Mouse (Mus musculus): ENCODE measurements around the gene Astl. TPM values are rescaled to one million over a fixed set of nuclear protein-coding genes. Genes with fewer than 3 reads are reported as not detected.
A peak's percentile ranks its signal among the peaks of the same experiment; 100 is the strongest.

Astl gene
- polyA plus RNA-seq, 1 experiment from 2014 or later = not detected

DNA sequence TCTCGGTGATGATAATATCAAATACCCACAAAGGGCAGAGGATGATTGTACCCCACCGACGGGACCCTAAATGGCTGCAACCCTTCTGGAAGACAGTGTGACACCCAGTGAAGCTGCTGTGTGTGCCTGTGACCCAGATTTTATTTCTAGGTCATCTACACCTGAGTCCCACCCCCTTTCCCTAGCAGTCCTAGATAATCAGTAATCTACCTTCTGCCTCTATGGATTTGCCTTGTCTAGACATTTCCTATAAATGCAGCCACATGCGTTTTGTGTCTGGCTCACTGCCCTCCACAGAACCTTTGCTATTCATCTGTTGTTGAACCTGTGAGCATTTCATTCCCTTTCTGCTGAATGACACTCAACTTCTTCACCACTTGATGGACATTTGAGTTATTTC, 15.4 kb downstream of the Astl start:
- TF ChIP-seq EP300 (IDR thresholded peaks at IDR 0.05) = no peak
- TF ChIP-seq CTCF (IDR thresholded peaks at IDR 0.05) = no peak
- Histone ChIP-seq H3K27me3 (replicated peaks; ENCODE audit: insufficient read depth, low read length) (no peaks in the 10 kb centered on the region), H3K9me3 (ENCODE audit: low read length) (no peaks in the 10 kb centered on the region), H3K4me2 (replicated peaks; ENCODE audit: low read depth, low read length) (no peak overlapping the region), H3K27ac (ENCODE audit: low read length) (no peak overlapping the region), H3K36me3 (ENCODE audit: insufficient read depth, low read length) (no peaks in the 10 kb centered on the region), H3K9ac (replicated peaks; ENCODE audit: low read depth) (no peak overlapping the region), H3K4me3 (ENCODE audit: low read depth, low read length) (no peak overlapping the region), H3K4me1 (ENCODE audit: insufficient read depth, low read depth, low read length) (no peaks in the 10 kb centered on the region)
- 84% methylated on average over 4 of the region's 4 CpGs for WGBS
- no peak for ATAC-seq
- DNase-seq (ENCODE audit: low spot score) = no peak

DNA sequence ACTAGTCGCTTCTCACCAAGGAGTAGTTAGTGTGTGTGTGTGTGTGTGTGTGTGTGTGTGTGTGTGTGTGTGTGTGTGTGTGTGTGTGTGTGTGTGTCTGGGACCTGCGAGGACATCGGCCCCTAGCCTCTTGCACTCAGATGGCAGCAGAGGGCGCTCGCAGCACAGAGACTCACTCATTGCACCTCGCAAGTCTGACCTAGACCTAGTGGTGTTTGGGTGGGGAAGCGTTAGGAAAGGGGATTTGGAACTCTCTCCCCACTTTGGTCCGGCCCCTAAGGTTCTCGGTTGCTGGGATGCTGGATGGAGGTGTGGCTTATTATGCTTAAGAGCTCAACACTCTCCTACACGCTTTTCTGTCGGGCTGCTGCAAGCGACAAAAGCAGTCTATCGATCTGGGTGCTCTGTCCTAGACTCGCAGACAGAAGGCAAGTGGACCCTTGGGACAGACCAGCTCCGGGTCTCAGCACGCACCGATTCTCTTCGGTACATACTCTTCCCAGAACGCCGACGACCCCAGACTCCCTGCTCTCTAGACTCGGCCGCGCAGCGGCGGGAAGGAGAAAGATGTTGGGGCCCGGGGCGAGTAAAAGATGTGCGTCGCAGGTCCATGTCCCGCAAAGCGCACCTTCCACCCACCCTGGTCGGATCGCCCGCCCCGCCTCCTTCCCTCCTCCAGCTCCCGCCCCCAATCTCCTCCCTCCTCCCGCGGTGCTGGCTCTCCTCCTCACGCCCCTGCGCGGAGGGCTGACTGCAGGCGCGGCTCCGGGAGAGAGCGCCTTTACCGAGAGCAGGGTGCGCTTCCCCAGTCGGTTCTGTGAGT, 24.2 kb downstream of the Astl start, which contains the start of gene Adra2b:
Adra2b (plus strand) TSS at position 750 of the 823 bp plus-strand sequence.
- 1% methylated on average over 35 of the region's 49 CpGs for whole genome bisulfite sequencing
- H3K9me3 ChIP-seq (ENCODE audit: low read length) = no peaks in the 10 kb centered on the region
- peak; percentile 80 for DNase-seq (ENCODE audit: low spot score)
- H3K4me3 ChIP-seq (ENCODE audit: low read depth, low read length) = peak within 1 kb of the TSS; percentile 37
- ATAC-seq = peak; percentile 82
- H3K4me1 ChIP-seq (ENCODE audit: insufficient read depth, low read depth, low read length) = peaks cover 4% of the 10 kb centered on the region; the same call in 1 of the 2 replicates
- H3K4me2 ChIP-seq (replicated peaks; ENCODE audit: low read depth, low read length) = peak within 1 kb of the TSS; percentile 57
- no peak within 1 kb of the TSS for H3K27ac ChIP-seq (ENCODE audit: low read length)
- no peaks in the 10 kb centered on the region for H3K36me3 ChIP-seq (ENCODE audit: insufficient read depth, low read length)
- H3K27me3 ChIP-seq (replicated peaks; ENCODE audit: insufficient read depth, low read length) = peaks cover 46% of the 10 kb centered on the region
- peak within 1 kb of the TSS; percentile 16; the same call in 1 of the 2 replicates for H3K9ac ChIP-seq (replicated peaks; ENCODE audit: low read depth)
- no peak for TF ChIP-seq EP300 (IDR thresholded peaks at IDR 0.05)
- TF ChIP-seq CTCF (IDR thresholded peaks at IDR 0.05) = peak; percentile 86

- DNase-seq (ENCODE audit: low spot score) = no peak
- 0 out of 2 replicates have a peak, but pooled peaks have one; percentile 7 for ATAC-seq
- H3K27ac ChIP-seq (ENCODE audit: low read length) = no peak overlapping the region
- H3K27me3 ChIP-seq (replicated peaks; ENCODE audit: insufficient read depth, low read length) = peaks cover 48% of the 10 kb centered on the region
- H3K36me3 ChIP-seq (ENCODE audit: insufficient read depth, low read length) = no peaks in the 10 kb centered on the region
- H3K4me1 ChIP-seq (ENCODE audit: insufficient read depth, low read depth, low read length) = peaks cover 4% of the 10 kb centered on the region; the same call in 1 of the 2 replicates
- peak overlapping the region; percentile 37 for H3K4me3 ChIP-seq (ENCODE audit: low read depth, low read length)
- WGBS = under 1% methylated on average over 21 of the region's 28 CpGs
- H3K9ac ChIP-seq (replicated peaks; ENCODE audit: low read depth) = no peak overlapping the region
- peak overlapping the region; percentile 57 for H3K4me2 ChIP-seq (replicated peaks; ENCODE audit: low read depth, low read length)
- no peaks in the 10 kb centered on the region for H3K9me3 ChIP-seq (ENCODE audit: low read length)
- TF ChIP-seq EP300 (IDR thresholded peaks at IDR 0.05) (no peak), CTCF (IDR thresholded peaks at IDR 0.05) (no peak)
Measured at GRCm38 (mm10) chr2:127363282-127363652, 24.8 kb downstream of the Astl start.

GRCm38 (mm10) chr2:127363696-127364095, 25.3 kb downstream of the Astl start:
- Histone ChIP-seq H3K9ac (replicated peaks; ENCODE audit: low read depth) (no peak overlapping the region), H3K4me1 (ENCODE audit: insufficient read depth, low read depth, low read length) (peaks cover 4% of the 10 kb centered on the region; the same call in 1 of the 2 replicates), H3K27ac (ENCODE audit: low read length) (no peak overlapping the region), H3K4me2 (replicated peaks; ENCODE audit: low read depth, low read length) (peak overlapping the region; percentile 57), H3K27me3 (replicated peaks; ENCODE audit: insufficient read depth, low read length) (peaks cover 48% of the 10 kb centered on the region), H3K36me3 (ENCODE audit: insufficient read depth, low read length) (no peaks in the 10 kb centered on the region), H3K4me3 (ENCODE audit: low read depth, low read length) (peak overlapping the region; percentile 37; the same call in 1 of the 2 replicates), H3K9me3 (ENCODE audit: low read length) (no peaks in the 10 kb centered on the region)
- no peak for ATAC-seq
- no peak for DNase-seq (ENCODE audit: low spot score)
- TF ChIP-seq CTCF (IDR thresholded peaks at IDR 0.05) (no peak), EP300 (IDR thresholded peaks at IDR 0.05) (no peak)
- whole genome bisulfite sequencing = 2% methylated on average over 20 of the region's 20 CpGs

DNA sequence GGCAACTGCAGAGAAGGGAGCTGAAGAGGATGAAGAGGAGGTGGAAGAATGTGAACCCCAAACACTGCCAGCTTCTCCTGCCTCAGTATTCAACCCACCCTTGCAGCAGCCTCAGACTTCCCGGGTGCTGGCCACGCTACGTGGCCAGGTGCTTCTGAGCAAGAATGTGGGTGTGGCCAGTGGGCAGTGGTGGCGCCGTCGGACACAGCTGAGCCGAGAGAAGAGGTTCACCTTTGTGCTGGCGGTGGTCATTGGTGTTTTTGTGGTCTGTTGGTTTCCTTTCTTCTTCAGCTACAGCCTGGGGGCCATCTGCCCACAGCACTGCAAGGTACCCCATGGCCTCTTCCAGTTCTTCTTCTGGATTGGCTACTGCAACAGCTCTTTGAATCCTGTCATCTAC, 26.0 kb downstream of the Astl start:
- Histone ChIP-seq H3K27me3 (replicated peaks; ENCODE audit: insufficient read depth, low read length) (peaks cover 48% of the 10 kb centered on the region), H3K9me3 (ENCODE audit: low read length) (no peaks in the 10 kb centered on the region), H3K36me3 (ENCODE audit: insufficient read depth, low read length) (no peaks in the 10 kb centered on the region), H3K27ac (ENCODE audit: low read length) (no peak overlapping the region), H3K4me1 (ENCODE audit: insufficient read depth, low read depth, low read length) (peaks cover 4% of the 10 kb centered on the region; the same call in 1 of the 2 replicates), H3K4me3 (ENCODE audit: low read depth, low read length) (no peak overlapping the region), H3K9ac (replicated peaks; ENCODE audit: low read depth) (no peak overlapping the region), H3K4me2 (replicated peaks; ENCODE audit: low read depth, low read length) (0 out of 2 replicates have a peak overlapping the region, but pooled peaks have one; percentile 3)
- peak; percentile 30 for DNase-seq (ENCODE audit: low spot score)
- TF ChIP-seq CTCF (IDR thresholded peaks at IDR 0.05) = no peak
- no peak for TF ChIP-seq EP300 (IDR thresholded peaks at IDR 0.05)
- ATAC-seq = peak; percentile 32; the same call in 1 of the 2 replicates
- WGBS = 12% methylated on average over 8 of the region's 8 CpGs

DNA sequence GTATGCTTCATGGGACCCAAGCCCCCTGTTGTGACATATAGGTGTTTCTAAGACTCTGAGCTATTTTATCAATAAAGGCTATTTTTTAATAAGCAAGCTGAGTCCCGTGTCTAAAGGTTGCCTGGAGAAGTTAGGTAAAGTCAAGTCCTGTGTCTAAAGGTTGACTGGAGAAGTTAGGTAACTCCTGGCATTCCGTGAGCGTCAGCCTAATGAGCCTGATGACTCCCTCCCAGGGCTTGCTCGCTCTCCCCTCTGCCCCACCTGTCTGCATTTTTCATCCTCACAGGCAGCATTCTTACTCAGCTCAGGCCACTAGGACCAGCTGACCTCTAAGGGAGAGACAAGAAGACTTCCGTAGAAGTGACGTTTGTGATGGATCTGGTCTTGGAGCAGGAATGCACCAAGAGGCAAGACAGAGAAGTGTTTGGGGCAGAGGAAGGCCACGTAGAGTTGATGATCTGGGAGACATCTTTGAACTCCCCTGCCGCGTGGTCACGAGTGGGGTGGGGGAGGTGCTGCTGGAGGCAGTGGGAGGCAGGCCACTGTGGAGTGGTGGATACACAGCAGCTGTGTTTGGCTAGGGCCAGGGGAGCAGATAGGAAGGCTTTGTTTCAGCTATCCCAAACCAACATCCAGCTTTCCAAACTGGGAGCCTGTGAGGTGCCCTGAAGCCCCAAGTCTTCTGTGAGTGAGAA, 28.8 kb downstream of the Astl start:
- no peak for TF ChIP-seq CTCF (IDR thresholded peaks at IDR 0.05)
- TF ChIP-seq EP300 (IDR thresholded peaks at IDR 0.05) = no peak
- ATAC-seq (no peak), DNase-seq (ENCODE audit: low spot score) (no peak)
- no peak overlapping the region for H3K9ac ChIP-seq (replicated peaks; ENCODE audit: low read depth)
- H3K27me3 ChIP-seq (replicated peaks; ENCODE audit: insufficient read depth, low read length) = peaks cover 48% of the 10 kb centered on the region
- WGBS = 23% methylated on average over 10 of the region's 10 CpGs
- no peaks in the 10 kb centered on the region for H3K9me3 ChIP-seq (ENCODE audit: low read length)
- no peak overlapping the region for H3K4me3 ChIP-seq (ENCODE audit: low read depth, low read length)
- no peak overlapping the region for H3K27ac ChIP-seq (ENCODE audit: low read length)
- H3K4me1 ChIP-seq (ENCODE audit: insufficient read depth, low read depth, low read length) = peaks cover 4% of the 10 kb centered on the region; the same call in 1 of the 2 replicates
- no peak overlapping the region for H3K4me2 ChIP-seq (replicated peaks; ENCODE audit: low read depth, low read length)
- H3K36me3 ChIP-seq (ENCODE audit: insufficient read depth, low read length) = no peaks in the 10 kb centered on the region
